Mouse (Mus musculus) large intestine, adult 2 months (tissue): Measurements from ENCODE around the gene 9330182L06Rik. TPM values are rescaled to one million over a fixed set of nuclear protein-coding genes. Genes with fewer than 3 reads are reported as not detected.
A peak's percentile ranks its signal among the peaks of the same experiment; 100 is the strongest.

Source experiments
- DNase-seq: peaks from one replicate; pipeline ENCODE4 v3.0.0-alpha.2; 2012; ENCODE audit warnings: low read depth, low spot score
- WGBS: fragments of 180-500 bp; shearing (Covaris S2); methylation state at CpG from one replicate; pipeline ENCODE4 v1.1.7; 2018; 5-methylcytosine and 5-hydroxymethylcytosine counted together
- polyA plus RNA-seq: library from polyadenylated mRNA; depleted of rRNA; stranded (reverse); fragments of >200 nt; gene quantifications from 2 replicates; pipeline ENCODE4 v1.2.3, GENCODE M21; 2012

9330182L06Rik gene
- polyA plus RNA-seq, 1 experiment = 0.31 TPM

DNA sequence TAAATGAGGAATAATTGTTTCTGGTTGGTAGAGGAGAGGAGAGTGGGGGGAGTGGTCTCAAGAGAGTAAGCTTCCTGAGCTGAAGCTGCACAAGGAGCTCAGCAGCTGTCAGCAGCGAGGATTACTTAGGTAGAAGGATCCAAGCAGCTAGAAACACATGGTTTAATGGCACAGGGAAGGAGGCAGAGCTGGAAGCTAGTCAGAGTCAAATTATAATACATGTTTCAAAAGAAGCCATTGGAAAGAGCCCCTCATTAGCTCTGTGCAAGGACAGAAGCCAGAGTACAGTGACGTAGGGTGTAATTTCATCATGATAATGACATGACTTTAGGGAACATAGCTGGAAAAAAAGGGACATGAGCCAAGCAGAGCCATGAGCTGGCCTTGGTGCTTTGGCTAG lies 92.2 kb downstream of the 9330182L06Rik start:
- DNase-seq = no peak
- 43% methylated on average over 2 of the region's 2 CpGs for WGBS

DNA sequence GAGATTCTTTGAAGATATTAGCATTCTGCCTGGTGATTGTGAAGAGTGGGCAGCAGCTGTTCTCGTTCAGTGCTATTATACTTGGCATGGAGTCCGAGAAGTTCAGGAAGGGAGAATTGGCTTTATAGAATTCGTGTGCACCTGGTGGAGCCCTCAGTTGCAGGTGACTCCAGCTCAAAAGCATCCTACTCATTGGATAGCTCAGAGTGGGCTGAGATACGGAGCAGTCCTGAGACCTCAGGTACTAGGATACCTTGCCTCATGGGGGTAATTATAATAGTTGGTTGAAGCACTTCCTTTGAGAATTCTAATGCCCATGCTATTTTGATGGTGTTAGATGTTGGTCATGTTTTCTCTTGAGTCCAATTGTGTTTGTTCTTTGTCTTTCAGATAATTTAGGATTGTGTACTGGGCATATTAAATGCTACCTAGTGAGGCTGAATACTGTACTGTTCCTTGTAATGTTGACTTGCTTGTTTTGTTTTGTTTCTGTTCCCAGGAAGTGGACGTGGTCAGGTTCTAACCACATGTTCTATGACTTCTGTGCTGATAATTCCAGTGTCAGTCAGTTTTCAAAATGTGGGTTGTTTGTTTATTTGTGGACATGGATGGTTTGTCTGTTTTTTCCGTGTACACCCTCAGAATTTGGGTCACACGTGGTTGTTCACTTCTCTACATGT lies 96.2 kb downstream of the 9330182L06Rik start:
- DNase-seq = no peak
- 69% methylated on average over 7 of the region's 7 CpGs for WGBS

DNA sequence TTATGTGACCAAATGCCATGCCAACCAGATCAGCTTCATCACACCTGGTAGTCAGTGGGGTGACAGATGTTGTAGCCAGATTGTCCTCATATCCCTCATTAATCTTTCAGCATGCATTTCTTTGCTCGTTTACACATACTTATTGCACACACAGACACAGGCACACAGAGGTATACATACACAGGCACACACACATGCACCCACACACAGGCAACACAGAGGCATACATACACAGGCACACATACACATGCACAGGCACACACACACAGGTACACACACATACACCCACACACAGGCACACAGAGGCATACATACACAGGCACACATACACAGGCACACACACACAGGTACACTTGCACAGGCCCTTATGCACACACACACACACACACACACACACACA lies 99.0 kb downstream of the 9330182L06Rik start:
- DNase-seq = no peak
- 50% methylated on average over 1 of the region's 1 CpGs for WGBS

DNA sequence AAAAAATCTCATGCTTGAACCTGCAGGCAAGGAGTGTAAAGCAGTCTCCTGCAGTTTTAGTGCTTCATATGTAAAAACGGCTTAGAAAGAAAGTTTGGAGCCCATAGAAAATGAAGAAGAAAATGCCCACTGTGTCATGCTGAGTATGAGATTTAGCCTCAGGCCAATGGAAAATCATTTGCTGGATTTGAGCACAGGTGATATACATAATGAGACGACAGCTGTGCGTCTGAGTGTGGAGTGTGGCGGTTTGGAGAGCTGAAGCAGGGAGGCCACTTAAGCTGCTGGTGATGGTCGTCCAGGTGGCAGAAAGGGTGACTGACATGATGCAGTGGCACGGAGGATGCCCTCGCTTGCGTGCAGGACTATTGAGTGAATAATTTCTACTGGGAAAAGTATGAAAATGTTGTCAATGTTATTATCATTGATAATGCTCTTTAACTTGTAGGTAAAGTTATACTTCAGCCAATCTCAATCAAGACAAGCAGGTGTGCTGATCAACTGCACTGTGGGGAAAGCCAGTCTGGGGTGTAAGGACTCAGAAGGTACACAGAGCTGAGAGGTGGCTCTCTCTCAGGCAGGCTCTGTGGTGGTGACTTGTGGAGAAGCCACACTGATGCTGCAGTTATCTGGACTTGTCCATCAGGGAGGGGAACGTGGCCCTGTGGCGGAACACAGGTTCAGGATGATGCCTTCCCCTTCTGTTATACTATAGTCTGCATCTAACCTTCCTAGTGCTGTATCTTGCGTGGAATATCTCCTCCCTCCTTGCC lies 102.2 kb downstream of the 9330182L06Rik start:
- 70% methylated on average over 11 of the region's 11 CpGs for WGBS
- DNase-seq = no peak

DNA sequence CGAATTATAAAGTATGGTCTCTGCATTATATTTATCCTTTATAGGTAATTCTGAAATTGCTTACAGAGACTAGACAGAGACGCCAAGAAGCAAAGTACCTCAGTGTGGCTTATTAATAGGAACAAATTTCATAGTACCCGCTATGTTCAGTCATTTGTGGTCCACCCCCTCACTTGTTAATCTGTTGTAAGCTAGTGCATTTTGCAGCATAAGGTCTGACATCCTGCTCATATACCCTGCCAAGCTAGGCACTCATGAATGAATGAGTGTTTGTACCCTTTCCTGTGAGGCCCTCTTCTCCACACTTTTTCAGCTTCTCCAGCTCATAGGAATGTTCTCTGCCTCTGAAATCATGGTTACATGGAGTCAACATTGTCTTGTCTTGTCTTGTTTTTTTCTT lies 105.2 kb downstream of the 9330182L06Rik start:
- WGBS = 86% methylated on average over 3 of the region's 3 CpGs
- no peak for DNase-seq

DNA sequence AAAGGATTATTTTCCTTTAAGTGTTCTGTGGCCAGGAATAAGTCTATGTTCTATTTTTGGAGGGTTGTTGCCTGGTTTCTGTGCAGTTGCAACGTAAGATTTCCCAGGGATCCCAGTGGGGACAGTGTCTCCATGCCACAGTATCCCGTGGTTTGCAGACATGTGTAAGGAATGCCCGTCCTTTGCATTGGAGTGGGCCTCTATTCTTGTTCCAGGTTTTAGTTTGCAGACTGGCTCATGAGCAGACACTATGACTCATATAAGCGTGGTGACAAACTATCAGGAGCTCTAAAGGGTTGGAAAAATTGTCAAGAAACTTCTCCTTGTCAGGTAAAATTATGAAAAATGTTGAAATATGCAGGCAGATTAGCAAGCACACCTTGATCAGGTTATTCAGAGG lies 107.4 kb downstream of the 9330182L06Rik start:
- DNase-seq = no peak
- 77% methylated on average over 4 of the region's 4 CpGs for WGBS

DNA sequence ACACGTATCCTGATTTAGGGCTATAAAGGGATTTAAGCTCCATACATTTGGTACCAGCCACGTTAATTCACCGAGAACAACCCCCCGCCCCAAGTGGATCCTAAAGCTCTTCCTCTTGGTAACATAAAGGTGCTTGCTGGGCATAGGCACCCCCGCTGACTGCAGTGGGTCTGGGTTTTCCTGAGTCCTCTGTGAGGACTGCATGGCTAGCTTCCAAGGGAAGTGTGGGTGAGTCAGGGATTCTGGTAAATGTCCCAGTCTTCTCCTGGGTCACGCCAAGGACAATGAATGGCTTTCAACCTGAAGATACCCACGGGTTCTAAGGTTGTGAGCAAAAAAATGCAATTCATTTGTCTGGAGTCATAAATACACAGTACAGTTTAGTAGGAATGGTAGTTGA lies 124.0 kb downstream of the 9330182L06Rik start:
- DNase-seq = no peak
- 66% methylated on average over 7 of the region's 7 CpGs for WGBS

DNA sequence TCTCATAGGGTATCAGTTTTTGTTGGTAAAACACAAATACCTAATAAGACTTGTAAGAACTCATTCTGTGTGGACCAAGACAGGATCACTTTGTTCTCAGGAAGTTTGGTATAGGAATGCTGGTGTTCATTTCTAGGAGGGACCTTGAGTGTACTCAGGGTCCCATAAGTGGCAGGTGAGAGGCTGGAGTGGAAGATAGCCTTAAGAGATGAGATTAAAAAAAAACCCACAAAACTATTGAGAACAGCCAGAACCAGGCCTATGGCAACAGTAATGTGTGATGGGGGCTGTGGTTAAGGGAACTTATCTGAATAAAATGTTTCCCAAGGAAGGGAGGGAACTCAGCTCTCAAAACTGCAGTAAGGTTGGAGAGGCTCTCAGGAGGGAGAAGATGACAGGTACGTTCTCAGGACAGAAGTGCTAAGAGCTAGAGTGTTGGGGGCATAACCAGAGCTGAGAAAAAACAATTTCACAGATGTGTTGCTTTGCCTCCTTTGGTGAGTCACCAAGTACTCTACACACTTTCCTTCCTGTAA lies 126.0 kb downstream of the 9330182L06Rik start:
- 44% methylated on average over 1 of the region's 1 CpGs for WGBS

DNA sequence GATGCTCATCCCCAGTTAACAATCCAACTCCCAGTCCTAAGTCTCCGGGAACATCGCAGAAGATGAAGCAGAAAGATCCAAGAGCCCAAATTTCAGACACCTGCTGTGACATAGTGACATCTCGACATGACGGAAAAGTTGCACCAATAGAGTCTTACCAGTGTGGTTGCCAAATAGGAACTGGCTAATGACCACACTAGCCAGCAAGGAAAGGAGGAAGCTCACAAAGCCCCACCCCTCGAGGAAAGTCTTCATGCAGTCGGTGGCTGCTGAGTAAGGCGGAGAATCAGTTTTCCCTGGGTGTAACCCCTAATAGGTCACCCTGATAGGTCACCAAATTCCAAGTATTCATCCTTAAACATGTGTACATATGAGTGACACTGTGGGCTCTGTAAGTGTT lies 151.2 kb downstream of the 9330182L06Rik start:
- DNase-seq = no peak
- 71% methylated on average over 7 of the region's 7 CpGs for WGBS

More for the DNA sequence above, 126.0 kb downstream of the 9330182L06Rik start:
- DNase-seq = no peak

DNA sequence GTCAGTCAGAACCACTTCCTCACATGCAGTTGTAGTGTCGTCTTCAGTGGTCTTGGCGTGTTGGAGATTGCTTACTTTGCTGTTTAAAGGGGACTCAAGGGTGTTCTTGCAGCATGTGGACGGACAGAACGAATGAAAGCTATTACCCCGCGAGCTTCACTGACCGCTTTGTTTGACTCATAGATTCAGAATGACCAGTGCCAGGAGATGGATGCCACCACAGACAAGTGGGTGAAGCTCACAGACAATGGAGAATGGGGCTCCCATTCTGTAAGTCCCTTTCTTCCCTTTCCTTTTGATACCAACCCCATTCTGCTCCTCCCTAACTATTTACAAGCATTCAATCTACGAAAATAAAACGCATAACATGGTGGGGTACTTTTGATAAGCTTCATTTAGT lies 151.9 kb downstream of the 9330182L06Rik start:
- WGBS = 89% methylated on average over 9 of the region's 9 CpGs
- no peak for DNase-seq

DNA sequence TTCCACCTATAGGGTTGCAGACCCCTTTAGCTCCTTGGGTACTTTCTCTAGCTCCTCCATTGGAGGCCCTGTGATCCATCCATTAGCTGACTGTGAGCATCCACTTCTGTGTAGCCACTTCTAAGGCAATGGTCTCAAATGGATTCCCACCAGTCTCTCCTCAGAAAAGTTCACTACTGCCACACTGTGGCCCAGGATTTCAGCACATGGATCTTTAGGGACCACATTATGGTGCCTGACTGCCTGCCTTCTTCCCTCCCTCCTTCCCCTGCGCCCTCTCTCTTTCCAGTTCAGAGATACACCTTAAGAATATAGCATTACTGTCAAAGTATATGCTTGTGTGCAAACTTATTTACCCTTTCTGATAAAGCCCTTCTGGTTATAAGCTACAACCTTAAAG lies 154.0 kb downstream of the 9330182L06Rik start:
- no peak for DNase-seq
- 60% methylated on average over 1 of the region's 1 CpGs for WGBS

DNA sequence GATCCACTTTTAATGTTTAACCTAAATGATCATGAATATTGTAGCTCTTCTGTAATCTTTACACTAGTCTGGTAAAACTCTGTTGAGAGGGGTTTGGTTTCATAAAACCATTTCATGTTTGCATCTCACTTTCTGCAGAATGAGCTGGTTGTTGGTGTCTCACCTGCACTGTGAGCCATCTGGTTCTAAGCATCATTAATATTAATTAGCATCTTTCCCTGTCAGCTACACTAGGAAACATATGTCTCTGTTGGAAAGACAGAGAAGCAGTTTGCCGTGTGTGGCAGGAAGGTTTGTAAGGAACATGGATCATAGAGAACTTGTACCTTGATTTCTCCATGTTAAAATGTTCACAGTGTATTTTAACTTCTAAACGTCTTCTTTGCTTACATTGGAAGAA lies 158.5 kb downstream of the 9330182L06Rik start:
- DNase-seq = no peak
- WGBS = 44% methylated on average over 2 of the region's 2 CpGs

DNA sequence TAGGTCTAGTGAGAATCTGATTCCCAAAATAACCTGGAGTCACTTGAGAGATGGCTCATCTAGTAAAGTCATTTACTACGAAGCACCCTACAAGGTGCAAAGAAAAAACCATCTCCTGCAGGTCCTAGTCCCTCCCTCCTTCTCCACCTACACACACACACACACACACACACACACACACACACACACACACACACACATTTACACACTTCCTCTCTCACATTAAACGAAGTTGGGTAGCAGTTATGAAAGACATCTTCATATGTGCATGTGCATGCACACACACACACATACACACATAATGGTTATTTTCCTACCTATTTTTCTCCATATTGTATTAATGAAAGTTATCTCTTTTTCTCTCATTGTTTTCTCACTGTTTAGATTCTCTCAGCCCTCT lies 161.2 kb downstream of the 9330182L06Rik start:
- DNase-seq = no peak
- 60% methylated on average over 2 of the region's 2 CpGs for WGBS

DNA sequence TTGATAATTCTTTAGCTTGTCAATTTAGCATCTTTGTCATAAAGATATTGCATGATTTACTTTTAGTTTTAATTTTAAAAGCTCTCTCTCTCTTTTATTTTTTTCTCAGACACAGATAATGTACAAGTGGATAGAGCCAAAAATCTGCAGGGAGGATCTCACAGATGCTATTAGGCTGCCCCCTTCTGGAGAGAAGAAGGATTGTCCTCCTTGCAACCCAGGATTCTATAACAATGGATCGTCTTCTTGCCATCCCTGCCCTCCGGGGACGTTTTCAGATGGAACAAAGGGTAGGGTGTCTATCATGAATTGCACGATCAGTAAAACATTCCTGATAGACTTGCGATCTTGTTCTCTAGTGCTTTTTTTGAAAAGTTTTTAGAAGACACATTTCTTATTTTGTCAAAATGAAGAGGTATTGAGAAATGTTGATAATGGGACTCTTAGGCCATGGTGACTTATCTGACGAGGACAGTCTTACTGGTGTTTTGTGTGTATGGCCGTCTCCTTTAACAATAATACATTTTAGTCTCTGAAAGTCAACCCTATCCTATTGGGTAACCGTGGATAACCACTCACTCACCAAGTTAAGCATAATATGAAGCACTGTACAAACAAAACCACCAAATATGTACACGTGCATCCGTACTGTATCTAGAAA lies 161.8 kb downstream of the 9330182L06Rik start:
- 40% methylated on average over 10 of the region's 10 CpGs for WGBS
- DNase-seq = peak; percentile 11

DNA sequence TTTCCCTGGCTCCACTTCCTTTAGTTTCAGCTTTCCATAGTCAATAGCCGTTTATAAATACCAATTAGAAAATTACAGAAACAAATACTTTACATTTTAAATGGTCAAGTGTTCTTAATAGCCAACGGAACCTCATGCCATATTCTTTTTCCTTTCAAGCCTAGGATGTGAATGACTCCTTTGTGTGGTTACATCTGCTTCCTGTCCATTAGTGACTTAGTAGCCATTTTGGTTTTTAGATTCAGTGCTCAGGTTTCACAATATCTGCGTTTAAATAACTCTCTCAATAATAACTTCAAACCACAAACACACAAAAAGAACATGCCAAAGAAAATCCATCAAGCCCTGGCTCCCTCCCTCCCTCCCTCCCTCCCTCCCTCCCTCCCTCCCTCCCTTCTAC lies 162.8 kb downstream of the 9330182L06Rik start:
- 58% methylated on average over 3 of the region's 3 CpGs for WGBS
- no peak for DNase-seq

DNA sequence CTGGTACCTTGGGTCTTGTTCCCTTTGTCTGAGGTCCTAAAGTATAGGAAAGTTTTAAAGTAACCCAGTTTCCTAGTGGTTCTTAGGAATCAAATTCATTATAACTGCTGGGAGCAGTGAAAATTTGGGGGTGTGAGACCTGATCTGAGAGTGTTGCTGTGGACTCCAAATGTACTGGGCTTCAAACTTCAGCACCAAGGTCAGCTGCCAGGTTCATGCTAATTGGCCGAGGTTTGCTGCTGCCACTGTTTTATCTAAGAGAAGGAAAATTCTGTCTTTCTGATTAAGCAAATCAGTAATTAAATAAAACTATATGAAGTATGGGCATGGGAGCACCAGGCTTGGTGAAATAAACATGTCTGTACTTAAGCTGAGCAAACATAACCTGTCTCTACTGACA lies 180.2 kb downstream of the 9330182L06Rik start:
- 5% methylated on average over 1 of the region's 1 CpGs for WGBS
- no peak for DNase-seq

DNA sequence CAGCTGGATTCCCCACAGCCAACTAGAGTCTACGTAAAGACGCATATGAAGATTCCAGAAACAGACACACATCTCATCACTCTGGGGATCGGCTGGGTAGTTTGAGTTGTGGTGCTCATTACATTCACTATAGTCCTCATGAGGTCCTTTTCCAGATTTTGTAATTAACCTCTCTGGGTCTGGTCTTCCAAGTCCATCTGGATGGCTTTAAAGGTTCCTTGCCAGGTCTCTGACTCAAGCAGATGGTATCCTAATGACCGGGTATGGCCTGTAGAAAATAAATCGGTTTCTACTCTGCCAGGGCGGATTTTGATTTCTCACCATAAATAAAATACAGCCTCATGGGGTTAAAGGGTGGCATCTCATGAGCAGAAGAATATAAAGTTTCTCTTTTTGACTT lies 183.0 kb downstream of the 9330182L06Rik start:
- 85% methylated on average over 6 of the region's 6 CpGs for WGBS
- DNase-seq = no peak

DNA sequence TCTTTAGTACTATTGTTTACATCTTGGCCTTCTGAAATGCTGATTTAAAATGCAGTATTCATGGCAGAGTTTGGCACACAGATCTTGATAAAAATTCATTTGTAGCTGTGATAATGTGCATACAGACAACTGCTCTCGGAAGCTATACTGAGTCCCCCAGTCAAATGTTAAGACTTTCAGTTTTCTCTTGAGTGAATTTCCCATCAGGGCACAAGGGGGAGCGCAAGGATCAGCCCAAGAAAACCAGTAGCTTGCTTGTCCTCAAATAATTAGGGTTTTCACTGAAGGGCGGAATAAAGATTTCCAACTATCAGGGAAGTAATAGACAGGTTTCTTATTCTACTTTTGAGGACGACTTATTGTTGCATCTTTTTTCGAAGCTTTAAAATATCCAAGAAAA lies 183.7 kb downstream of the 9330182L06Rik start:
- DNase-seq = no peak
- 70% methylated on average over 5 of the region's 5 CpGs for WGBS

DNA sequence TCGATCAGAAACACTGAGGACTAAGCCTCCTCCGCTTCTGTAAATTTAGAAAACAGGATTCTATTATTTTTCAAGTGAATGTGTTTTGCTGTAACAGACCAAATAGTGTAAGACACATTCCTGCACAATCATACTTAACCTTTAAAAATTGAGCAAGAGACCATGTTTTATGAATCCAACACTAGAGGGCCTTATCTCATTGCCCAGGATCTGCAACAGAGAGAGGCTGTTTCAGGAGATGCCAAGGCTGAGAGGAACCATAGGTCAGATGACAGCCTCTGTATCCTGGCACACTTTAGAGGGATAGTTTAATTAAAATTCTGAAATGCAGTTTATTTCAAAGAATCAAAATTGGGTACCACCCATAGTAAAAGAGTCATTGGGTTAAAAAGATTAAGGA lies 187.4 kb downstream of the 9330182L06Rik start:
- 84% methylated on average over 2 of the region's 2 CpGs for WGBS
- DNase-seq = no peak

DNA sequence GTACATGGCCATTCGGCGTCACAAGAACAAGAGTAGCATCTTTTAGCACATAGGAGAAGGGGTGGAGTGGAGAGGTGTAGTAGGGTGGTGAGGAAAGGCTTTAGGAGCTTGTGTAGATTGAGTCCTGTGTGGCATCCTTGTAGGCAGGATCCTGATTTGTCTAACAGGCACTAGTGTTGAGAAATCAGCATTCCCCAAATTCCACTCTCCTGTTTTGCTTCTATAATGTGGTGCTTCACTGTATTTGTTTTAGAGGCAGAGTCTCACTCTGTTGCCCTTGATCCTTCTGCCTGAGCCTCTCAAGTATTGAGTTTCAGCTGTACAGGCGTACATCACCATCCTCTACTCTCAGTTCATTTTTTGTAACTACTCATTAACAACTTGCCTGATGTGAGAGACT lies 211.7 kb downstream of the 9330182L06Rik start:
- WGBS = 75% methylated on average over 3 of the region's 3 CpGs
- DNase-seq = no peak

DNA sequence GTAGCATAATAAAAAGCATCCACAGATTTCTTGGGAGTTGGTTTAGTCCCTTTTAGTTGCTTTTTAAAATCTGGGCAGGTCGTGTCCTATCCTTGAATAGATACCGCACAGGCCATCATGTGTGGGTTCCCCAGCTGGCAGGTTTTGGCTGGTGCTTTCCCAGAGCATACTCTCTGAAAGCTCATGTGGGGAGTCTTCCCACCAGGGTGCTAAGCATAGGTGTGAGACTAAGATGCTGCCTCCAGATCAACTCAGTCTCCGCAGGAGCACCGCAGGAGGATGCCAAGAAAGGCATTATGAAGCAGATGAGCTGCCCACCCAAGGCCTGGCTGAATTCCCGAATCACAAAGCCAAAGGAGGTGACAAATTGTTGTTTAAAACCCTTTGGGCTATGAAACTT lies 229.5 kb downstream of the 9330182L06Rik start:
- WGBS = 38% methylated on average over 5 of the region's 5 CpGs
- no peak for DNase-seq
